Mouse (Mus musculus) lung, adult 2 months (tissue): Measurements from ENCODE around the gene Ipcef1. TPM values are rescaled to one million over a fixed set of nuclear protein-coding genes. Genes with fewer than 3 reads are reported as not detected.
A peak's percentile ranks its signal among the peaks of the same experiment; 100 is the strongest.
"Not testable (repeated sequence)": the region's sequence is repeated elsewhere in the genome, so short reads cannot be mapped to it uniquely, and the experiment has no call there.

Experiments
- DNase-seq: peaks from one replicate; pipeline ENCODE4 v3.0.0; 2022
- H3K4me1 ChIP-seq: fragments of 200-500 bp; 2 replicates; pipeline ENCODE4 v1.6.1; 2011; ENCODE audit warnings: low read length; ENCODE audit not compliant: control insufficient read depth, insufficient read depth
- H3K4me3 ChIP-seq: fragments of 200-500 bp; replicated peaks from 2 replicates; pipeline ENCODE3; 2011; ENCODE audit warnings: low read depth, mild to moderate bottlenecking, control low read depth, low read length; ENCODE audit errors: extremely low read depth
- CTCF ChIP-seq: fragments of 200-500 bp; IDR thresholded peaks from 2 replicates; pipeline ENCODE4 v1.5.1; 2011; ENCODE audit warnings: mild to moderate bottlenecking, low read length, control low read depth; ENCODE audit not compliant: insufficient read depth
- POLR2A ChIP-seq: fragments of 200-500 bp; IDR thresholded peaks from 2 replicates; pipeline ENCODE4 v1.6.1; 2011; ENCODE audit warnings: low read depth, mild to moderate bottlenecking, control low read depth, low read length, borderline replicate concordance; ENCODE audit errors: extremely low read depth
- WGBS: fragments of 180-500 bp; shearing (Covaris S2); methylation state at CpG from one replicate; pipeline ENCODE4 v1.1.7; 2018; 5-methylcytosine and 5-hydroxymethylcytosine counted together
- polyA plus RNA-seq: library from polyadenylated mRNA; depleted of rRNA; stranded (reverse); fragments of >200 nt; gene quantifications from 2 replicates; pipeline ENCODE4 v1.2.3, GENCODE M21; 2012

Ipcef1 gene
- polyA plus RNA-seq, 1 experiment, result 1.0 TPM

- WGBS, result 67% methylated on average over 5 of the region's 5 CpGs
- DNase-seq, result no peak
- TF ChIP-seq CTCF, result no peak
- TF ChIP-seq POLR2A, result no peak
- no peaks in the 10 kb centered on the region for H3K4me1 ChIP-seq
- no peak overlapping the region for H3K4me3 ChIP-seq
These were observed 15.1 kb downstream of the Ipcef1 start for GRCm38 (mm10) chr10:7037194-7037593.

DNA sequence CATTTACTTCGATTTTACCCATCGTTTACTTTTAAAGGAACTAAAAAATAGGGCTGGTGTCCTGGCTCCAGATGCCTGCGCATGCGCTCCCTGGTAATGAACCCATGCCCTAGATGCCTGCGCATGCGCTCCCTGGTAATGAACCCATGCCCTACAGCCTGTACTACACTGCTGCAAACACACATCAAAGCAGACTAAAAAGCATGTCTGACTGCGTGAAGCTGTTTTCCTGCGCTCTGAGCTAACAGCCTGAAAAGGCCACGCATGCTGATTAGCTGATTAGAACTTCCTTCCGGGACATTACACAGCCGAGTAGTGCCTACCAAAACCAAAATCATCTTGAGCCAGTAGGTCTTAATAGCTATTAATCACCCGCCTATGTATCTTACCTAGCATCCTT is 16.7 kb downstream of the Ipcef1 start:
- H3K4me1 ChIP-seq, result no peaks in the 10 kb centered on the region
- TF ChIP-seq CTCF (no peak), POLR2A (no peak)
- no peak overlapping the region for H3K4me3 ChIP-seq
- DNase-seq, result no peak
- WGBS, result 60% methylated on average over 12 of the region's 12 CpGs

DNA sequence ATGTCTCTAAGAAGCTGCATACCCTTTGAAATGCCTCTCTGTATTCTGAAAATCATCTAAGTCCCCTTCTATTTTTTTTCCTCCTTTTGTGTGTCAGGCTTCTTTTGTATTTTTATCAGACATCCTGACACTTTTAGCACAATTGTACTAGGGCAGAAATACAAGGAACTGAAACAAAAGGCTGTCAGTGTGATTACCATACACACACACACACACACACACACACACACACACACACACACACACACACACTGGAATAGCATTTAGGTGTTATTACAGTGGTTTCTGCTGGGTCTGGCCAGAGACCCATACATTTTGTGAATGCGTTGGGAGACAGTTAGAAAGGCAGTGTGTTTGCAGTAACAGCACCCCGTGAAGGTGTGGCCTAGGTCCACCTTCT is 18.8 kb downstream of the Ipcef1 start:
- WGBS, result 86% methylated on average over 2 of the region's 2 CpGs
- TF ChIP-seq POLR2A, result no peak
- TF ChIP-seq CTCF, result no peak
- DNase-seq, result no peak
- no peaks in the 10 kb centered on the region for H3K4me1 ChIP-seq
- no peak overlapping the region for H3K4me3 ChIP-seq

DNA sequence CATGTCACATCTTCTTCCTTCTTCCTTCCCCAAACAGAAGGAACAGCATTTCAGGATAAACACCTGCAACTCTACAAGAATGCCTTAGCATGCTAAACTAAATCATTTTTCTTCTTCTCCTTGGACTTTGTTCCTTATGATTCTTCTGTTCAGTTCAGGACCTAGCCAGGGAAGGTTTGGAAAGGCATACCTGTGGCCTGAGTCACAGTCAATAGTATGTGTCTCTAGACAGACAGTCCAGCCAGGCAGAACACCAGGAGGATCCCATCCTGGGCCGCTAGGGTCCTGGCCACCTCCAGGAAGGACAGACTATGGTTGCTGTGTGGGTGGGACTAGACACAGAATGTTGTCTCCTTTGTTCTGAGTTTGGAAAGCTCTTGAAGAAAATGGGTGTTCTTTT is 27.2 kb downstream of the Ipcef1 start:
- TF ChIP-seq CTCF (no peak), POLR2A (no peak)
- H3K4me3 ChIP-seq, result no peak overlapping the region
- 84% methylated on average over 1 of the region's 1 CpGs for WGBS
- H3K4me1 ChIP-seq, result no peaks in the 10 kb centered on the region
- DNase-seq, result no peak

- TF ChIP-seq POLR2A (no peak), CTCF (no peak)
- no peak for DNase-seq
- Histone ChIP-seq H3K4me3 (no peak overlapping the region), H3K4me1 (no peaks in the 10 kb centered on the region)
- 88% methylated on average over 9 of the region's 9 CpGs for WGBS
These were observed 31.7 kb downstream of the Ipcef1 start for GRCm38 (mm10) chr10:7020551-7020950.

DNA sequence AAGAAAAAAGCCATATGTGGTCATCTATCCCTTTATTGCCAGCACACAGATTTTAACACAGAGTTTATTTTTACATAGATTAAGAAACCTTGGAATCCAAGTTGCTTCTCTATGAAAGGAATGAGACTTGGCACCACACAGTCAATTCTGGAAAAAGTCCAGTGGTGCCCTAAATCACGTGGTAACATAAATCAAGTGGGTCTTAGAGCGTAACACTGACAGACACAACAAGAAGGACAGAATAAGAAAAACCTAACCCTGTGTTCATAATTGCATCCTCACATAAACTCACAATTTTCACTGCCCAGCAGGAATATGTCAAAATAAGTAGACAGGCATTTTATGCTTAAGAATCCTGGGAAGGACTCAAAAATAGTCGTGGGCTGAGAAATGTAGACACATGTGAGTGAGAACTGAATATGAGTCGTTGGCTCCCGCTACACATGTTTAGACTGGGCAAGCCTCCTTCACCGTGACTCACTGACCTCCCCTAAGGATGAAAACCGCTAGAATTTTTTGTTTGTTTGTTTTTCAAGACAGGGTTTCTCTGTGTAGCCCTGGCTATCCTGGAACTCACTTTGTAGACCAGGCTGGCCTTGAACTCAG is 32.4 kb downstream of the Ipcef1 start:
- WGBS, result 49% methylated on average over 7 of the region's 7 CpGs
- TF ChIP-seq CTCF, result no peak
- no peak for TF ChIP-seq POLR2A
- Histone ChIP-seq H3K4me3 (no peak overlapping the region), H3K4me1 (no peaks in the 10 kb centered on the region)
- DNase-seq, result no peak

DNA sequence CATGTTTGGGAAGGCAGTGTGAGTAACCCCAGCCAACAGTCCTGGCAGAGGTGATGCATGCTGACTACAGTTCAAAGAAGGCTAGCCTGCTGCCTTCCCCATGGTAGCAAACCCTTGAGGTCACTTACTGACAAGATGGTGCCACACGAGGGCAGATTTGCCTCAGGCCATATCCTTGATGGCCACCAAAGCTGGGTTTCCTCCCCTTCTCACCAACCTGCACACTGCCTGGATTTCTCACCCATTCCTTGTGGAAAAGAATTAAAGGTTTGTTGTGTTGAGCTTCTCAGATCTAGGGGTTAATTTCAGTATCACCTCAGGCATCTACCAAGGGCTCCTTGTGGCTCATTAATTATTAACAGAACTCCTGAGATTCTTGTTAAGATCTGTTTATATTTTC is 37.1 kb downstream of the Ipcef1 start:
- no peak for DNase-seq
- whole genome bisulfite sequencing, result 30% methylated on average over 1 of the region's 1 CpGs
- H3K4me1 ChIP-seq, result no peaks in the 10 kb centered on the region
- H3K4me3 ChIP-seq, result no peak overlapping the region
- TF ChIP-seq POLR2A (no peak), CTCF (peak; percentile 20; the same call in 1 of the 2 replicates)

DNA sequence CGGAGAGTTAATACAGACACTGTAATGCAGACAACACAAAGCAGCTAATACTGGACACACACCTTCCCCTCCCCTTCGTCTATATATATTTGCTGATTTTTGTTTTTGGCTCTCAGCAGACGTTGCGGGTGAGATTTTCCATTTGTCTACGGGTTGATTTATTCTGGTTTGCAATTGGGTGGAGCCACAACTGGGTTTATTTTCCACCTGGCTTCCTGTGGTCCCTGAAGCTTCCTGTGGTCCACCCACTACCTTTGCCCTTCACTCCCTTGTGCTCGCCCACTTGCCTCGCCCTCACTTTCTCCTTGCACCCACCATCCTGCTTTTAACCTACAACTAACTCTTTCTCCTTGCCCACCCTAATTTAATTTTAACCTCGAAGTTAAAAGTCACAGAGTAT is 41.7 kb downstream of the Ipcef1 start:
- H3K4me1 ChIP-seq, result no peaks in the 10 kb centered on the region
- no peak for DNase-seq
- TF ChIP-seq CTCF, result no peak
- 75% methylated on average over 8 of the region's 8 CpGs for whole genome bisulfite sequencing
- no peak overlapping the region for H3K4me3 ChIP-seq

DNA sequence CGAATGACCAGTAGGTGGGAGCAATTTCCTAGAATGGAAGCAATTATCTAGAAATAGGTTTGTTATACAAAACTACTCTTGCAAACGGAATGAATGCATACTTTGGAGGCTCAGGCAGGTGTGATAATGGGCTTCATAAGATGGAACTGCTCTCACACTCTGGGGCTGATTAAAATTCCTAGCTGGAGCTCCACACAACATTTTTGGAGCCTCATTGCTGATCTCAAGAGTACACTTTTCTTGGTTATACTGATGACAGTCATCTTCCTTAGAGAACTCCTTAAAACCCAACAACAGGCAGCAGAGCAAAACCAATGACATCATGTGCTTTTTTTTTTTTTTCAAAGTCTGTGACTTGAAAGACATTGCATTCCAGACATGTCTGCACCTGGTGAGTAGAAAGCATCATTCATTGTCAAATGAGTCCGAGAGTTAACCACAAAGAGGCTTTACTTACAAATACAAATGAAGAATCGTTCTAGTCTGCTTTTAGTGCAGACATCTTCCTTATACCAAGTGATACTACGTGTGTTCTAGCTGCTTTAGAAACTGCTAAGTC is 47.2 kb downstream of the Ipcef1 start:
- Histone ChIP-seq H3K4me3 (no peak overlapping the region), H3K4me1 (no peaks in the 10 kb centered on the region)
- no peak for DNase-seq
- 55% methylated on average over 5 of the region's 5 CpGs for WGBS
- no peak for TF ChIP-seq POLR2A
- no peak for TF ChIP-seq CTCF

- not testable (repeated sequence) for DNase-seq, H3K4me1 ChIP-seq, H3K4me3 ChIP-seq
These were observed 48.4 kb downstream of the Ipcef1 start for GRCm38 (mm10) chr10:7003898-7004297.

GRCm38 (mm10) chr10:6999355-6999754 is 52.9 kb downstream of the Ipcef1 start:
- Histone ChIP-seq H3K4me3 (no peak overlapping the region), H3K4me1 (no peaks in the 10 kb centered on the region)
- TF ChIP-seq POLR2A (no peak), CTCF (no peak)
- no peak for DNase-seq
- WGBS, result 81% methylated on average over 3 of the region's 3 CpGs
